Mouse (Mus musculus): ENCODE data around the gene Nbea. TPM values are rescaled to one million over a fixed set of nuclear protein-coding genes. Genes with fewer than 3 reads are reported as not detected.

Gene Nbea
- 1.4 TPM in 2 replicates for polyA plus RNA-seq (2012; rRNA removed)

DNA sequence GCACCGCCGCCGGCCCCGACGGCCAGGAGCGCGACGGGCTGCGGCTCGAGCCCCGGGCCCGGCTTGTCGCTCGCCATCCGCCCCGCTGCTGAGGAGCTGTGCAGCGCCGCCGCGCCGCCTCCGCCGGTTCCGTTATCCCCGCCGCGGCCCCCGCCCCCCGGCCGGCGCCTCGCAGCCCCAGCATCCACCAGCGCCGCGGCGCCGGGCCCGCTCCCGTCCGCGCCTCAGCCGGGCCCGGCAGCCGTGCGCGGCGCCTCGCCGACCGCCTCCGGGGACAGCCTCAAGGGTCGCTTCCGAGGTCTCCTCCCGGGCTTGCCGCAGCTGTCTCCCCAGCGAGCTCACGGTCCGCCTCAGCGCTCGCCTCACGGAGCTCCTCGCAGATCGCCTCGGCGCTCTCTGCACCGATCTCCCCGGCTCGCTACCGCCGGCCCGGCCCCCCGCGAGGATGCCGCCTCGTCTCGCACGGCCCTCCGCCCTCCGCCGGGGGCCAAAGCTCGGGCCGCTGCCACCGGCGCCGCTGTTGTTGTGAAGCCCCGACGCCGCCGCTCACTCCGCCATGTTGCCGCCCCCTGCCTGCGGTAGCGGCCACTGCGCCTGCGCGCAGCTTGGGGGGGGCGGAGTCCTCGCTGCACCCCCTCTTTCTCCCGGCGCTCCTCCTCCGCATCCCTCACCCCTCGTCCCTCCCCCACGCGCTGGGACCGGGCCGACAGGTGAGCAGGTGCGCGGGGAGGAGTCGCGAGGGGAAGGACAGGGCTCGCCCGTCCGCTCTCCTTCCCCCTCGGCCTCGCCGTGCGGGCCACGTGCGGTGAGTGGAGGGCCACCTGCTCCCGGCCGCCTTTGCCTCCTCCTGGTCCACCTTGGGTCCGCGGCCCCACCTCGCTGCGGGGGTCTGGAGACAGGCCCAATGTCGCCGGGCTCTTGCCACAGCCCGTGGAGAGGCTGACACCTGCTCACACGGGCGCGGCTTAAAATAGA lies at the start of gene Nbea:
Gene Nbea (minus strand): TSS at position 543 of the 975 bp plus-strand sequence.

DNA sequence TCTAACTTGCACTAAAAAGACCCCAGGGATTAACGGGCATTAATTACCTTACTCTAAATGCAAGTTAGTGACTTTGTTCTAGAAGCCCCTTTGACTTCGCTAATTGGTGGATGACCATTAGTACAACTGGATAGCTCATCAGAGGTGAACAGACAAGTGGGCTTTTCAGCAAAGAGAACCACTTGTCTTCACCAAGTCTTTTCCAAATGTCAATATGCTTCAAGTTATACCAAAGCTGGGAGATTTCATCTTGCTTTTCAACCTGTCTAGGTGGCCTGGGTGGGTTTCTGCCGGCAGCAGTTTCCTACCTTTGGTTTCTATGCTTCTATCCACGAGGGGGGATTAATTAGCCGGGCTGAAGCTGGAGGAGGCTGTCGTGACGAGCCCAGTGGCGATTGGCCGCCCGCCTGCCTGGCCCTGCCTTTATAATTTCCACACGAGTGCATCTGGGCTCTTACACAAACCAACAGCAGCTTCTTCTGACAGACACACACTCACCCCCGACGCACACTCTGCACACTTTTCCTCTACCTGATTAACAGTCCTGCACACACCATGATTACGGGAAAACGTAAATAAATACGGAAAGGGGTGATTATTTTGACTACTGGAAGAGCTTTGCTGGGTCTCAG lies 401.3 kb downstream of the Nbea start, which contains the start of gene Mab21l1:
Gene Mab21l1 (plus strand): TSS at position 455 of the 632 bp plus-strand sequence.

